Mouse (Mus musculus): ENCODE data around the gene Olfr102.

Olfr102 gene

GRCm38 (mm10) chr17:37316954-37317353 is at the start of gene Olfr102:
Gene Olfr102 (minus strand): TSS chr17:37317054.
- no peak for DNase-seq (ENCODE audit: low read depth, low spot score)

GRCm38 (mm10) chr17:37359282-37359681 is 42.4 kb upstream of the Olfr102 start, which contains the start of gene Olfr104-ps:
Gene Olfr104-ps (plus strand): TSS chr17:37359582.
- DNase-seq (ENCODE audit: low read depth, low spot score), result no peak

GRCm38 (mm10) chr17:37339598-37339997 is 22.7 kb upstream of the Olfr102 start, which contains the start of gene Olfr103:
Gene Olfr103 (minus strand): TSS chr17:37339698.
- no peak for DNase-seq (ENCODE audit: low read depth, low spot score)

- DNase-seq (ENCODE audit: low read depth, low spot score), result no peak
Measured at GRCm38 (mm10) chr17:37310146-37310699, 6.6 kb downstream of the Olfr102 start.

DNA sequence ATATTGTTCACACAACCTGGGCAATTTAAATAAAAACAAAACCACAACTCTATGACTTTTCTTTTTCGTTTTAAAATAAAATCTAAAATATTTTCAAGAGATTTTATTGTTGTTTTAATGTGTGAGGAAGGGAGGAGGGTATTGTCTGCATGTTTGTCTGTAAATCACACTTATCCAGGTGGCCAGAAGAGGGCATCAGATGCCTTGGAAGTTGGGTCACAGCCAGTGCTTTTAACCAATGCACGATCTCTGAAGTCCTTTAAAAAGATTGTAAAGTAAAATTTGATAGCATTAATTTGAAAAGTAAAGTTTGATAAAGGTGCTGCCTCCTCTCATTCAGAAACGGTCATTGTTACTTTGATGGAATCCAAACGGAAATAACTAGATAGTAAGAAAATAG is 8.4 kb downstream of the Olfr102 start:
- DNase-seq (ENCODE audit: low read depth, low spot score), result no peak

- no peak for DNase-seq (ENCODE audit: low read depth, low spot score)
Measured at GRCm38 (mm10) chr17:37304213-37304612, 12.6 kb downstream of the Olfr102 start, which contains the start of gene Olfr101. Gene Olfr101 (minus strand): TSS chr17:37304313.

DNA sequence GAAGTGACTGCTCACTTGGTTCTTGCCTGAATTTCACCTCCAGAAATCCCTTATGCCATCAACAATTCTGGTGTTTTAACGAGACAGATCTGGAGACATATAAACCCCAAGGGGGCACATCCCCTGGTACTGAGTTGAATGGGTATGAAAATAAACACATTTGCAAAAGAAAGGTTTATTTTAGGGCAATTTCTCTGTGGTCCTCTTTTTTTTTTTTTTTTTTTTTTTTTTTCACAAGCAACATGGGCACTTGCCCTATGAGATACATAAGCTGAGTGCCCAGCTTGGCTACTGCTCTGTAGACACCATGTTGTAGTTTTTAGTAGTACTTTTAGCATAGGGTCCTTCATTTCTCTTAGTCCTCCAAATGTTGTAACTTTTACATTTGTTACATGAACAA is 33.5 kb downstream of the Olfr102 start, which contains the start of gene Olfr99:
Gene Olfr99, minus strand, starts transcription at position 101 of the 400 bp plus-strand sequence.
- no peak for DNase-seq (ENCODE audit: low read depth, low spot score)

DNA sequence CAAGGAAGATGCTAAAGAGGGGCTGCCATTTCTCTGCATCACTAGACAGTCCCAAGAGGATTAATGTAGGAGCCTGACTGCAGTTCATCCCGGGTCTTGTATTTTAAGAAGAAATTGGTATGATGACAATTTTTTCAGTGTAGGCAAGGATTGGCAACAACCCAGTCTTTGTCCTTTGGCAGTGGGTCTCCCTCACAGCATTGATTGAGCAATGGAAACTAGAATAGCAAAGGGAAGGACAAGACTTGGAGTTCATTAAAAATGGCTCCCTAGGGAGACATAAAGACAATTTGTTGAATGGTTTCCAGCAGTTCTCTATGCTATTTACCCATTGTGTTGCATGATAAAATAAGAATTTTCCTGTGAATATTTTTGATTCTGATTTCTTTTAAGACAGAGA is 36.5 kb downstream of the Olfr102 start:
- no peak for DNase-seq (ENCODE audit: low read depth, low spot score)

- no peak for DNase-seq (ENCODE audit: low read depth, low spot score)
Measured at GRCm38 (mm10) chr17:37276573-37276972, 40.3 kb downstream of the Olfr102 start.

- no peak for DNase-seq (ENCODE audit: low read depth, low spot score)
Measured at GRCm38 (mm10) chr17:37275626-37276248, 41.1 kb downstream of the Olfr102 start.

DNA sequence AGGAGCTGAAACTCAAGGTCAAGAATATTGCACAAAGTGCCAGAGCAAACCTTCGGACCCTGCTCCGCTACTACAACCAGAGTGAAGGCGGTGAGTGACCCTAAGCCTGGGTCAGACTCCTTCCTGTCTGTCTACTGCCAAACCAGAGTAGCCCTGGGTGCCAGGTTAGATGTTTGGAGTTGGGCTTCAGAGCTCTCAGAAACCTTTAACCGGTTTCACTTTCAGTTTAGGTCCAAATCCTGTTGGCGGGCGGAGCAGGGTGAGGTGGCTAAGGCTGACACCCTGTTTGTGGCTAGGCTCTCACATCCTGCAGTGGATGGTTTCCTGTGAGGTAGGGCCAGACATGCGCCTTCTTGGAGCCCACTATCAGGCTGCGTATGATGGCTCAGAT is 46.2 kb downstream of the Olfr102 start:
- no peak for DNase-seq (ENCODE audit: low read depth, low spot score)

DNA sequence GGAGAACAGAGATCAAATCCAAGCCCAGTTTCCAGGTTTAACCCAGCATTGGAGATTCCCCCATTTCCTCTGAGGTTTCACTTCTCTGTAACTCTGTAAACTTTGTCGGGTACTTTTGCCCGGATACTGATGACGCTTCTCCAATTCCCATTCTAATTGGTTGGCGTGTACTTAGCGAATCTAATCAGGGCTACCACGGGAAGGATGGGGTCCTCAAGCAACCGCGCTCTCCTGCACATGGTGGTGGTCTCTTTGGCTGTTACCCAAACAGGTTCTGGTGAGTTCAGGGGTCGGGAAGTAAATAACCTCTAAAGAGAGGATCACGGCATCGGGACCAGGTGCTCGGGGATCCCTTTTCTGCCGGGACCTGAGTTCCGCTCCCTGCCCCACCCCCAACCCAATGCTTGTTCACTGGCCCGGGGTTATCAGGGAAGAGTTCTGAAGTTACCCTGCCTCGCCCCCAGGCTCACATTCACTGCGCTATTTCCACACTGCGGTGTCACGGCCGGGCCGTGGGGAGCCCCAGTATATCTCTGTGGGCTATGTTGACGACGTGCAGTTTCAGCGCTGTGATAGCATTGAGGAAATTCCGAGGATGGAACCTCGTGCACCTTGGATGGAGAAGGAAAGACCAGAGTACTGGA is 46.7 kb downstream of the Olfr102 start, which contains the start of gene H2-M3:
Gene H2-M3, plus strand, starts transcription at position 163 of the 644 bp plus-strand sequence.
- peak; percentile 76 for DNase-seq (ENCODE audit: low read depth, low spot score)

DNA sequence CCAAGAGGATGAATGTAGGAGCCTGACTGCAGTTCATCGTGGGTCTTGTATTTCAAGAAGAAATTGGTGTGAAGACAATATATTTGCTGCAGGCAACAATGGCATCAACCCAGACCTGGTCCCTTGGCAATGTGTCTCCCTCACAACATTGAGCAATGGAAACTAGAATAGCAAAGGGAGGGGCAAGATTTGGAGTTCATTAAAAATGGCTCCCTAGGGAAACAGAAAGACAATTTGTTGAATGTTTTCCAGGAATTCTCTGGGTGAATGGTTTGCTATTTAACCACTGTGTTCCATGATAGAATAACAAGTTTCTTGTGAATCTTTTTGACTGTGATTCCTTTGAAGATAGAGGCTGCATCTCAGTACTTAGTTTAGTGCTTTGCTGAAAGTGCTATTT is 53.2 kb downstream of the Olfr102 start, which contains the start of gene Olfr98:
Gene Olfr98, minus strand, starts transcription at position 124 of the 400 bp plus-strand sequence.
- no peak for DNase-seq (ENCODE audit: low read depth, low spot score)
